Mouse (Mus musculus): Measurements from ENCODE around the gene Il21r.

DNA sequence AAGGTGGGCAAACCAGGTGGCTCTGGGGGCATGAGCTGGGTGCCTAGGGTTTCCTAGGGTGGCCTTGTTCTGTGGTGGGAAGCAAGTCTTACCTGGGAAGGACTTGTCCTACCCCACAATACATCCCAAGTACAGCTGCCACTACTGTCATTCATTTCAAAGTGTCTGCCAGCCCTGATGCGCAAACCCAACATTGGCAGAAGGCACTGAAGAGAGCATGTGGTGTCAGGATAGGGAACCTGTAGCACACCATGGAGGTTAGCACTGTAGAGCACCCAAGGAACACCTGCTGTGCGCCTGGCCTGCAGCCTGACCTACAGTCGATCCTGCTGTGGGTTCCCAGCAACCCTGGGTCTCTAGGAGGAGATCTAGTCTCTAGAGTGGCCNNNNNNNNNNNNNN is 27.8 kb downstream of the Il21r start:
- TF ChIP-seq CTCF (IDR thresholded peaks at IDR 0.05; ENCODE audit: low read depth, low read length), result no peak
- TF ChIP-seq GATA1 (IDR thresholded peaks at IDR 0.05; ENCODE audit: borderline replicate concordance, low read length), result no peak
- TF ChIP-seq POLR2AphosphoS5 (IDR thresholded peaks at IDR 0.05; ENCODE audit: insufficient replicate concordance, low read depth, low read length), result no peak
- no peak for TF ChIP-seq GATA2 (IDR thresholded peaks at IDR 0.05; ENCODE audit: borderline replicate concordance, low read depth, low read length)

Measured in G1E (cell line).